21 mouse cellular contexts compared by ENCODE assay signal in genomic region chr8:61470213-61470612, GRCm38 (mm10).
"Had no signal": no experiment of that assay in that cellular context is flagged by ENCODE, and none has a peak within 500 bp of the region (broad histone marks: within the 10 kb centered on the region; RNA-seq: fewer than 3 reads in every experiment).

No protein-coding gene starts in this region.

- ATAC-seq: forebrain, embryonic 13.5 days; forebrain, embryonic 14.5 days; forebrain, embryonic 15.5 days; forebrain, embryonic 16.5 days; forebrain, postnatal 0 days had no signal

- DNase-seq: cerebellum, adult 2 months; cerebellum, adult 8-10 months; cerebellum, adult 9-10 months; cerebellum, adult 9-11 months; cerebellum, postnatal 10 days; cerebellum, postnatal 14 days; cerebellum, postnatal 25 days; cerebellum, postnatal 36 days; embryo, embryonic 11 days; forebrain, postnatal 0 days; gastrocnemius, adult 2 months; gastrocnemius, postnatal 10 days; gastrocnemius, postnatal 14 days; gastrocnemius, postnatal 25 days; gastrocnemius, postnatal 36 days; heart, adult 18-20 months; heart, adult 2 months had no signal
